Mouse (Mus musculus) gastrocnemius, postnatal 25 days (tissue): Measurements from ENCODE around the gene Dyrk4. TPM values are rescaled to one million over a fixed set of nuclear protein-coding genes. Genes with fewer than 3 reads are reported as not detected.

Source experiments
- total RNA-seq, 2 experiments: library from RNA; stranded (reverse); gene quantifications; 1 replicate in 1 of 2; 2 replicates in 1 of 2; pipeline ENCODE4 v1.2.3; 2021

The Dyrk4 gene
- total RNA-seq, 2 experiments from 2014 or later: not detected

Other genes starting within 250 kb of the Dyrk4 start
- under 1 TPM; 0.49 to 0.86 TPM for gene Kcna6, start 181.2 kb downstream of the Dyrk4 start, total RNA-seq
- 100 to 1,000 TPM; 327 to 356 TPM for gene Ndufa9, start 72.7 kb downstream of the Dyrk4 start, total RNA-seq
- gene Akap3, start 68.7 kb downstream of the Dyrk4 start, total RNA-seq: not detected
- under 1 TPM; 0.74 to 0.78 TPM for gene Rad51ap1, start 17.7 kb upstream of the Dyrk4 start, total RNA-seq
- gene D6Wsu163e, start 18.1 kb upstream of the Dyrk4 start, total RNA-seq: 1 to 10 TPM; 9.0 to 9.4 TPM
- gene Fgf6, start 93.7 kb upstream of the Dyrk4 start, total RNA-seq: 1 to 10 TPM; 3.8 to 5.8 TPM
- not detected for gene Fgf23, start 151.1 kb upstream of the Dyrk4 start, total RNA-seq
- gene Tigar, start 187.7 kb upstream of the Dyrk4 start, total RNA-seq: 10 to 100 TPM; 40.9 to 48.8 TPM
- 10 to 100 TPM; 17.1 to 35.7 TPM for gene Ccnd2, start 230.4 kb upstream of the Dyrk4 start, total RNA-seq